Comparison of ENCODE assay signal across 9 mouse cellular contexts in the genomic region with DNA sequence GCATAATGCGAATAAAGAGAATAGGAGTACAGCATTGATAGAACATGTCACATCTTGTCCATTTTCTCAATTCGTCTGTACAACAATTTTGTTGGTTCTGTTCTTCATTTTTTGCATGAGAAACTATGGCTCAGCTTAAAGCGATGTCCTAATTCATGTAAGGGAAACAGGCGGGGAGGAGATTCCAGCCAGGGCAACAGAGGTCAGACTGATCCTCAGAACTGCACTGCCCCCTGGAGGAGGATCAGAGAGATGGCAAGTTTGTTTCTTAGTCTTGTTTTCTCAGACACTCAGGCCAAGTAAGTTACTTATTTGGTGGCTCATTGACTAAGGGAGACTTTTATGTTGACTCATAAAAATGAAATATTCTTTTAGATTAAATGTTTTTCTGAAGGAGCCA.
DNase-seq lines count a peak whose midpoint lies in the region; ATAC-seq and TF ChIP-seq lines count a peak whose summit lies in the region.
"Had no signal": no experiment of that assay in that cellular context is flagged by ENCODE, and none has a peak within 500 bp of the region (broad histone marks: within the 10 kb centered on the region; RNA-seq: fewer than 3 reads in every experiment).

No protein-coding gene starts in this region.

- ATAC-seq in hindbrain, embryonic 11.5 days (ENCODE audit: low FRiP score) = no peak
- ATAC-seq in hindbrain, embryonic 12.5 days (ENCODE audit: low FRiP score) = no peak
- ATAC-seq in neutrophil, adult 5-6 weeks (ENCODE audit: extremely low read depth, insufficient number of reproducible peaks, low FRiP score, poor library complexity, severe bottlenecking) = peak; percentile 71

- TF ChIP-seq CTCF in E14TG2a.4 (conservative IDR thresholded peaks at IDR 0.05; ENCODE audit: low read length) = peak; percentile 64

- H3K27ac ChIP-seq in hindbrain, embryonic 11.5 days (ENCODE audit: low read depth, low read length) = no peak overlapping the region
- no peak overlapping the region for H3K27ac ChIP-seq in hindbrain, embryonic 12.5 days
- H3K27ac ChIP-seq: midbrain, embryonic 12.5 days had no signal

- DNase-seq in hindbrain, embryonic 11.5 days (ENCODE audit: low spot score) = peak; percentile 39
- DNase-seq in brain, adult 2 months (ENCODE audit: low read depth, low spot score) = peak; percentile 36
- DNase-seq in kidney, adult 9 months = peak; percentile 53
- DNase-seq in right cerebral cortex, postnatal 36 days (ENCODE audit: low spot score in 2 of 2) = no peak
- no peak for DNase-seq in frontal cortex, postnatal 25 days (ENCODE audit: low spot score in 2 of 2)

- H3K9ac ChIP-seq in hindbrain, embryonic 11.5 days (ENCODE audit: low read depth, low read length) = no peak overlapping the region
- H3K9ac ChIP-seq in hindbrain, embryonic 12.5 days = no peak overlapping the region
- H3K9ac ChIP-seq: midbrain, embryonic 12.5 days had no signal

- no peaks in the 10 kb centered on the region for H3K9me3 ChIP-seq in hindbrain, embryonic 11.5 days (ENCODE audit: control insufficient read depth, low read length)
- no peaks in the 10 kb centered on the region for H3K9me3 ChIP-seq in hindbrain, embryonic 12.5 days (replicated peaks)
- no peaks in the 10 kb centered on the region for H3K9me3 ChIP-seq in E14TG2a.4 (ENCODE audit: low read length)
- H3K9me3 ChIP-seq: midbrain, embryonic 12.5 days had no signal

- no peak overlapping the region for H3K4me2 ChIP-seq in hindbrain, embryonic 11.5 days (replicated peaks; ENCODE audit: low read depth, low read length)
- no peak overlapping the region for H3K4me2 ChIP-seq in hindbrain, embryonic 12.5 days (replicated peaks)
- H3K4me2 ChIP-seq: midbrain, embryonic 12.5 days had no signal

- no peak overlapping the region for H3K4me3 ChIP-seq in hindbrain, embryonic 11.5 days (ENCODE audit: low read depth, low read length)
- no peak overlapping the region for H3K4me3 ChIP-seq in hindbrain, embryonic 12.5 days
- no peak overlapping the region for H3K4me3 ChIP-seq in E14TG2a.4 (replicated peaks; ENCODE audit: low read length)
- H3K4me3 ChIP-seq: midbrain, embryonic 12.5 days had no signal

- no peaks in the 10 kb centered on the region for H3K4me1 ChIP-seq in hindbrain, embryonic 11.5 days (replicated peaks; ENCODE audit: control insufficient read depth, insufficient read depth, low read length)
- H3K4me1 ChIP-seq in hindbrain, embryonic 12.5 days = 0 out of 2 replicates have a peak, but pooled peaks cover 2% of the 10 kb centered on the region
- H3K4me1 ChIP-seq in E14TG2a.4 (replicated peaks; ENCODE audit: low read depth, low read length) = peaks cover 7% of the 10 kb centered on the region; the same call in 1 of the 2 replicates
- H3K4me1 ChIP-seq: midbrain, embryonic 12.5 days had no signal

- 48% methylated on average over 4 of the region's 4 CpGs for WGBS in hindbrain, embryonic 11.5 days
- 50% methylated on average over 4 of the region's 4 CpGs for WGBS in hindbrain, embryonic 12.5 days

- no peaks in the 10 kb centered on the region for H3K27me3 ChIP-seq in hindbrain, embryonic 11.5 days (ENCODE audit: control insufficient read depth, insufficient read depth, low read length)
- H3K27me3 ChIP-seq in hindbrain, embryonic 12.5 days = no peaks in the 10 kb centered on the region
- no peaks in the 10 kb centered on the region for H3K27me3 ChIP-seq in E14TG2a.4 (ENCODE audit: insufficient read depth, low read length)
- H3K27me3 ChIP-seq: midbrain, embryonic 12.5 days had no signal

- H3K36me3 ChIP-seq in hindbrain, embryonic 11.5 days (ENCODE audit: control insufficient read depth, insufficient read depth, low read length) = no peaks in the 10 kb centered on the region
- H3K36me3 ChIP-seq in hindbrain, embryonic 12.5 days = no peaks in the 10 kb centered on the region
- H3K36me3 ChIP-seq in E14TG2a.4 (ENCODE audit: insufficient read depth, low read length) = no peaks in the 10 kb centered on the region
- H3K36me3 ChIP-seq: midbrain, embryonic 12.5 days had no signal

Comparison
In these comparisons a context has a peak if more than half of its experiments do, and no peak if none do; other contexts are left out.
1. DNase-seq: peak in hindbrain, embryonic 11.5 days (single experiment), brain, adult 2 months (single experiment) and kidney, adult 9 months (single experiment); none in right cerebral cortex, postnatal 36 days (0 of 2) and frontal cortex, postnatal 25 days (0 of 2).